Mouse (Mus musculus) E14TG2a.4 (cell line): Measurements from ENCODE around the gene Arhgap8.

Source experiments
- CTCF ChIP-seq: conservative IDR thresholded peaks from 2 replicates; pipeline ENCODE4 v1.5.1; 2014; ENCODE audit warnings: low read length
- NANOG ChIP-seq: IDR thresholded peaks from 2 replicates; pipeline ENCODE4 v1.6.1; 2014; ENCODE audit warnings: borderline replicate concordance, low read length, mixed read lengths
- POU5F1 ChIP-seq: IDR thresholded peaks from 2 replicates; pipeline ENCODE4 v1.6.1; 2014; ENCODE audit warnings: low read length, borderline replicate concordance

DNA sequence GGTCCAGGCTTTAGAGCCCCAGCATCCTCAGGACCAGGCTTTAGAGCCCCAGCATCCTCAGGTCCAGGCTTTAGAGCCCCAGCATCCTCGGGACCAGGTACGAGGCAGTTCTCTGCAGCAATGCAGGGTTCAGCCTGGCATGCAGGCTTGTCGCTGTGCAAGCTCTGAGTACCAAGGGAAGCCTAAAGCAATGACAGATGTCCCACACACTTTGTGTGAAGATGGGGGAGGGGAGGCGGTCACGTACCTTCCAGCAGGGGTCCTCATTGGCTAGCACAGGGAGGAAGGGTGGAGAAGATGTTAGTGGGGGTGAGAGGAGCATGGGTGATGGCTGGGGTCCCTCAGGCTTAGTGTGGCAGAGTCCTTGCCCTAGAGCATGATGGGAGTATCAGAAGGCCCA is 73.8 kb downstream of the Arhgap8 start:
- TF ChIP-seq CTCF (no peak), NANOG (no peak), POU5F1 (no peak)
